Mouse (Mus musculus) heart, adult 2 months (tissue): ENCODE measurements around the gene Prdm5.

ENCODE experiments used
- CTCF ChIP-seq: fragments of 200-600 bp; IDR thresholded peaks from 2 replicates; pipeline ENCODE4 v1.8.1; 2022; ENCODE audit warnings: antibody characterized with exemption, mild to moderate bottlenecking, moderate library complexity
- EP300 ChIP-seq: fragments of 200-500 bp; IDR thresholded peaks from 2 replicates; pipeline ENCODE4 v1.6.1; 2011; ENCODE audit warnings: low read depth, low read length, control low read depth; ENCODE audit not compliant: insufficient read depth
- POLR2A ChIP-seq: fragments of 200-500 bp; IDR thresholded peaks from 2 replicates; pipeline ENCODE4 v1.6.1; 2011; ENCODE audit warnings: mild to moderate bottlenecking, low read depth, low read length, control low read depth; ENCODE audit not compliant: insufficient read depth

DNA sequence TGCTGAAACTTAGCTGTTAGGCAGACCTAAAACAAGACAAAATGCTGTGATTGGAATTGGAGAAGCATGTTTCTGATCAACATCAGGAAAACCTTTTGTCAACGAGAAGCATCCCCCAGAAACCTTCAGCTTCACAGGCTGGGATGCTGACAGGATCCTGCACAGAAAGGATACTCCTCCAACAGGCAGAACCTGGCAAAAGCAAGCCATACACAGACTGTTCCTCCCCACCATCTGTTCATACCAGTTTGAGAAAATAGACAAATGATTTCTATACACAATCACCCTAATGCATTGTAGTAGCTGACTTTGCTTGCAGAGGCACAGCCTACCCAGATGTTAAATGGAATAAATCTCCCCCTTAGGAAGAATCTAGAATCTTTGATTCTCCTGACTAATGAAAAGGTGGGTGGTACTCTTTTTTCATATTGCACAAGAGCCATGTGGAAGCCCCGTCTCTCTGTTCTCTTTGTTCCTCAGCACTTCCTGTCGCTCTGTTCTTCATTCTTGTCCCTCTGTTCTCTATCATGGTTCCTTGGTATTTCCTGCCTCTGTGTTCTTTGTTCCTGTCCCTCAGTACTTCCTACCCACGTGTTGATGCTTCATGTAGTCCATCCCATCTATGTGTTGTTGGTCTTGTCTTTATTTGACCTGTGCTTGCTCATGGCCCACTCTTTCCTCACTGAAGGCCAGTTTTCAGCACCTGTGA, 39.4 kb downstream of the Prdm5 start:
- TF ChIP-seq CTCF, result no peak
- TF ChIP-seq POLR2A, result no peak
- TF ChIP-seq EP300, result no peak
